Mouse (Mus musculus) heart, postnatal 14 days (tissue): ENCODE measurements at regions not wholly inside any gene's neighbourhood (a gene's known extent, or its start where the extent isn't known, plus 50 kb on each side); places are given as distances from the start of the nearest gene placed in this dataset.
A peak's percentile ranks its signal among the peaks of the same experiment; 100 is the strongest.

Source experiments
- DNase-seq, 2 experiments: peaks; one replicate each; pipeline ENCODE4 v3.0.0; 2021 to 2022
- intact Hi-C: fragments of 180-260 bp; cut with DNase I; formaldehyde crosslinking; loops from one replicate; pipeline ENCODE4 v1.15.1; 2025

DNA sequence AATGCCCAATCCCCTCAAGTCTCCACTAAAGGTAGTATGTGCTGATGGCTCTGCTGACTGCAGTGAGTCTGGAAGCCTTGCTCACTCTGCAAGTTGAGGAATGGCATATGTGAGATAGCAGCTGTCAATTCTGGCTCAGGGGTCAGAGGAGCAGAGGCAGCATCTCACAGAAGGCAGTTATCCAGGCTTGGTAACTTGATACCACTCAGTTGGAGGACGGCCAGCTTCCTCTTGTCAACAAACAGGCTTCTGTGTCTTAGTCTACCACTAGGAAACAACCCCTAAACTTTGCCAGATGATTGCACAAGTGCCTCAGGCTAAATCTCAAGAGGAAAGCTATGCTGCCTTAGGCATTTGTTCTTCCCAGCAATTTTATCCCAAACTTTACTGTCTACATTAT, 55.7 kb upstream of the Gabre start:
- intact Hi-C loops, result no loop called here
- peak; percentile 8 to 21 for DNase-seq

GRCm38 (mm10) chrX:72328822-72329221, 54.2 kb upstream of the Gabre start:
- intact Hi-C loops, result no loop called here
- no peak for DNase-seq
